Mouse (Mus musculus) lung, embryonic 14.5 days (tissue): ENCODE results near the gene Gatad2b. TPM values are rescaled to one million over a fixed set of nuclear protein-coding genes. Genes with fewer than 3 reads are reported as not detected.

Source experiments
- ATAC-seq: fragments of 200-750 bp; cut with Nextera tagmentation; 2 replicates; pipeline ENCODE4 v1.8.0; 2017; ENCODE audit warnings: mild to moderate bottlenecking, moderate TSS enrichment, moderate library complexity; ENCODE audit not compliant: insufficient read depth
- DNase-seq: peaks from one replicate; pipeline ENCODE4 v3.0.0-alpha.2; 2015
- H3K27ac ChIP-seq: fragments of 300-500 bp; sonication (generic); 2 replicates; pipeline ENCODE4 v1.5.1; 2014; ENCODE audit warnings: low read depth, mild to moderate bottlenecking, moderate library complexity
- H3K27me3 ChIP-seq: fragments of 300-500 bp; sonication (generic); 2 replicates; pipeline ENCODE4 v1.6.1; 2014; ENCODE audit warnings: low read length, control low read depth; ENCODE audit not compliant: insufficient read depth
- H3K36me3 ChIP-seq: fragments of 300-500 bp; sonication (generic); 2 replicates; pipeline ENCODE4 v1.6.1; 2014; ENCODE audit warnings: control low read depth; ENCODE audit not compliant: insufficient read depth
- H3K4me1 ChIP-seq: fragments of 300-500 bp; sonication (generic); 2 replicates; pipeline ENCODE4 v1.6.1; 2014; ENCODE audit warnings: antibody characterized with exemption, control low read depth; ENCODE audit not compliant: insufficient read depth
- H3K4me2 ChIP-seq: fragments of 300-500 bp; sonication (generic); 2 replicates; pipeline ENCODE4 v1.6.1; 2014; ENCODE audit warnings: mild to moderate bottlenecking
- H3K4me3 ChIP-seq: fragments of 300-500 bp; sonication (generic); 2 replicates; pipeline ENCODE4 v1.5.1; 2014; ENCODE audit warnings: low read depth, low read length
- H3K9ac ChIP-seq: fragments of 300-500 bp; sonication (generic); 2 replicates; pipeline ENCODE4 v1.6.1; 2014
- H3K9me3 ChIP-seq: fragments of 300-500 bp; sonication (generic); 2 replicates; pipeline ENCODE4 v1.6.1; 2016; ENCODE audit warnings: low read depth, low read length, control low read depth
- CTCF ChIP-seq: IDR thresholded peaks from 2 replicates; pipeline ENCODE4 v1.5.1; 2016; ENCODE audit warnings: antibody characterized with exemption, low read depth
- WGBS: fragments of 180-500 bp; shearing (Covaris S2); extraction: QIAGEN DNeasy Blood & Tissue Kit; methylation state at CpG from one replicate; pipeline ENCODE4 v1.1.7; 2014; 5-methylcytosine and 5-hydroxymethylcytosine counted together
- polyA plus RNA-seq: library from polyadenylated mRNA; unstranded; fragments of >200 nt; fragmentation: Nextera tagmentation; extraction: Ambion mirVana; gene quantifications from 2 replicates; pipeline ENCODE4 v1.2.1, GENCODE M21; 2014

The Gatad2b gene
- polyA plus RNA-seq, 1 experiment from 2014 or later = 15.8 TPM

GRCm38 (mm10) chr3:90357959-90358358, 65.0 kb downstream of the Gatad2b start:
- no peak overlapping the region for H3K4me2 ChIP-seq
- no peak overlapping the region for H3K9ac ChIP-seq
- no peak overlapping the region for H3K27ac ChIP-seq
- no peaks in the 10 kb centered on the region for H3K4me1 ChIP-seq
- H3K4me3 ChIP-seq = no peak overlapping the region
- H3K27me3 ChIP-seq = no peaks in the 10 kb centered on the region
- WGBS = 89% methylated on average over 7 of the region's 7 CpGs
- peaks cover 85% of the 10 kb centered on the region for H3K36me3 ChIP-seq
- ATAC-seq (no peak), DNase-seq (no peak)
- no peak for TF ChIP-seq CTCF
- H3K9me3 ChIP-seq = no peaks in the 10 kb centered on the region

DNA sequence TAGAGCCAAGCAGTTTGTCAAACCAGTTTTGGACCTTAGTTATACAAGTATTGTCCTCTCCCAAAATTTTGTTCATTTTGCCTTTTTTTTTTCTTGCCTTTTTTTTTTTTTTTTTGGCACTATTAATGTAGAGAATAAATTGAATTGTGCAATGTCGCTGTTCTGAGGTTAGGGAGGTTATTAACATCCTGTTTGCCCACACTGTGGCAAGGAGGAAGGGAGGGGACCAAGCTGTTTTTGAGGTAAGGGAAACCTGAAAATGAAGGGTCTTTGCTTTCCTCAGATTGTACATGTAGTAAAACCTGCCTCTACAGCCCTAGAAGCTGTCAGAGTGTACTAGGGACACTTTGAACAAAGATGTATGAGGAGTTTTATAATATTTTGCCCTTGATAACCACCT, 66.3 kb downstream of the Gatad2b start:
- Histone ChIP-seq H3K27ac (no peak overlapping the region), H3K27me3 (no peaks in the 10 kb centered on the region), H3K4me3 (no peak overlapping the region), H3K9me3 (no peaks in the 10 kb centered on the region), H3K4me2 (no peak overlapping the region), H3K36me3 (peaks cover 72% of the 10 kb centered on the region), H3K4me1 (no peaks in the 10 kb centered on the region), H3K9ac (no peak overlapping the region)
- ATAC-seq (no peak), DNase-seq (no peak)
- TF ChIP-seq CTCF = no peak
- 65% methylated on average over 1 of the region's 1 CpGs for WGBS

GRCm38 (mm10) chr3:90361476-90361875, 68.5 kb downstream of the Gatad2b start:
- H3K4me1 ChIP-seq = no peaks in the 10 kb centered on the region
- WGBS = 82% methylated on average over 4 of the region's 4 CpGs
- TF ChIP-seq CTCF = no peak
- peaks cover 50% of the 10 kb centered on the region for H3K36me3 ChIP-seq
- no peak for DNase-seq
- ATAC-seq = no peak
- no peak overlapping the region for H3K4me2 ChIP-seq
- H3K27me3 ChIP-seq = no peaks in the 10 kb centered on the region
- no peaks in the 10 kb centered on the region for H3K9me3 ChIP-seq
- no peak overlapping the region for H3K27ac ChIP-seq
- H3K9ac ChIP-seq = no peak overlapping the region
- H3K4me3 ChIP-seq = no peak overlapping the region

GRCm38 (mm10) chr3:90362346-90362745, 69.4 kb downstream of the Gatad2b start:
- WGBS = 62% methylated on average over 2 of the region's 2 CpGs

GRCm38 (mm10) chr3:90367001-90367632, 74.1 kb downstream of the Gatad2b start:
- Histone ChIP-seq H3K27ac (no peak overlapping the region), H3K36me3 (peaks cover 4% of the 10 kb centered on the region; the same call in 1 of the 2 replicates), H3K9ac (no peak overlapping the region), H3K4me1 (no peaks in the 10 kb centered on the region), H3K4me3 (no peak overlapping the region), H3K27me3 (no peaks in the 10 kb centered on the region), H3K9me3 (no peaks in the 10 kb centered on the region), H3K4me2 (no peak overlapping the region)
- ATAC-seq (no peak), DNase-seq (no peak)
- TF ChIP-seq CTCF = no peak
- 78% methylated on average over 5 of the region's 5 CpGs for WGBS

More at GRCm38 (mm10) chr3:90362346-90362745, 69.4 kb downstream of the Gatad2b start:
- ATAC-seq (no peak), DNase-seq (peak; percentile 11)
- Histone ChIP-seq H3K4me2 (no peak overlapping the region), H3K27me3 (no peaks in the 10 kb centered on the region), H3K9me3 (no peaks in the 10 kb centered on the region), H3K27ac (no peak overlapping the region), H3K4me3 (no peak overlapping the region), H3K4me1 (no peaks in the 10 kb centered on the region), H3K36me3 (peaks cover 41% of the 10 kb centered on the region), H3K9ac (no peak overlapping the region)
- no peak for TF ChIP-seq CTCF

DNA sequence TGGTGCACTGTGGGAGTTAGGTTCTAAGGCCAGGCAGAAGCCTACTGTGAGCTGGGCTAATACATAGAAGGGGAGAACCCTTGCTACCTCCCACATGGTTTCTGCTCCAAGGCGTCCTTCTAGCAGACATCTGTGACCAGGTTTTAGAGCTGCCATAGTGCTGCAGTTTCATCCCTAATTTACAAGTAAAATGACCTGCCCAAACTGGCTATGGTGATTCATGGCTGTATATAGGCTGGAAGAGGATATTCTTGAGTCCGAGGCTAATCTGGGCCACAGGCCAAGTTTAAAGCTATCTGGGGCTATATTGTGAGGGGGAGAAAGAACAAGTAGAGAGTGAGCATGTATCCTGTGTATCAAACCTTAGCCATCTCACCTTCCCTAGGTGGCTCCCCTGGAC, 76.1 kb downstream of the Gatad2b start:
- 32% methylated on average over 2 of the region's 2 CpGs for WGBS
- ATAC-seq = no peak
- H3K4me2 ChIP-seq = no peak overlapping the region

DNA sequence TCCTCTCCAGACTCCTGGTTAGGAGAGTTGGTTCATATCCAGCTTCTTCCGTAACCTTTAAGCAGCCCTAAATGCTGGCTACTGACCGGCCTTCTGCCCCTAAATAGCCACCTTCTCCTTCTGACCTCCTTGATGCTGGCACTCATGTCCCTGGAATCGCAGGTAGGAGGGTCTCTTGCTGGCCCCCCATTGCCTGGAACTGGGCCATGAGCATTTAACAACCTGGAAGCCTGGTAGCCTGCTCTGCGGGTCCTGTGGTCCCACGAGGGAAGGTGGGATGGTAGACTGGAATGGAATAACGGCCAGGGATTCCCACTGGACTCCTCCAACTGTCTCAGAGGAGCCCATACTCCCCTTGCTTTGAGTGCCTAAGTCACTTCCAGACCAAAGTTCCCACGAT, 78.9 kb downstream of the Gatad2b start:
- no peaks in the 10 kb centered on the region for H3K36me3 ChIP-seq
- H3K4me2 ChIP-seq = no peak overlapping the region
- no peaks in the 10 kb centered on the region for H3K4me1 ChIP-seq
- no peak for DNase-seq
- H3K27ac ChIP-seq = no peak overlapping the region
- no peak for ATAC-seq
- TF ChIP-seq CTCF = no peak
- H3K9ac ChIP-seq = no peak overlapping the region
- no peak overlapping the region for H3K4me3 ChIP-seq
- H3K27me3 ChIP-seq = no peaks in the 10 kb centered on the region
- no peaks in the 10 kb centered on the region for H3K9me3 ChIP-seq
- WGBS = 68% methylated on average over 7 of the region's 7 CpGs

More for the DNA sequence above, 76.1 kb downstream of the Gatad2b start:
- DNase-seq = peak; percentile 21
- Histone ChIP-seq H3K36me3 (no peaks in the 10 kb centered on the region), H3K9me3 (no peaks in the 10 kb centered on the region), H3K9ac (no peak overlapping the region), H3K27ac (no peak overlapping the region), H3K27me3 (no peaks in the 10 kb centered on the region), H3K4me3 (no peak overlapping the region), H3K4me1 (no peaks in the 10 kb centered on the region)
- no peak for TF ChIP-seq CTCF
